Mouse (Mus musculus): ENCODE data around the gene Stard3nl. TPM values are rescaled to one million over a fixed set of nuclear protein-coding genes. Genes with fewer than 3 reads are reported as not detected.

Stard3nl gene
- polyA plus RNA-seq (2017; shearing (Covaris generic)): 33.2 TPM

DNA sequence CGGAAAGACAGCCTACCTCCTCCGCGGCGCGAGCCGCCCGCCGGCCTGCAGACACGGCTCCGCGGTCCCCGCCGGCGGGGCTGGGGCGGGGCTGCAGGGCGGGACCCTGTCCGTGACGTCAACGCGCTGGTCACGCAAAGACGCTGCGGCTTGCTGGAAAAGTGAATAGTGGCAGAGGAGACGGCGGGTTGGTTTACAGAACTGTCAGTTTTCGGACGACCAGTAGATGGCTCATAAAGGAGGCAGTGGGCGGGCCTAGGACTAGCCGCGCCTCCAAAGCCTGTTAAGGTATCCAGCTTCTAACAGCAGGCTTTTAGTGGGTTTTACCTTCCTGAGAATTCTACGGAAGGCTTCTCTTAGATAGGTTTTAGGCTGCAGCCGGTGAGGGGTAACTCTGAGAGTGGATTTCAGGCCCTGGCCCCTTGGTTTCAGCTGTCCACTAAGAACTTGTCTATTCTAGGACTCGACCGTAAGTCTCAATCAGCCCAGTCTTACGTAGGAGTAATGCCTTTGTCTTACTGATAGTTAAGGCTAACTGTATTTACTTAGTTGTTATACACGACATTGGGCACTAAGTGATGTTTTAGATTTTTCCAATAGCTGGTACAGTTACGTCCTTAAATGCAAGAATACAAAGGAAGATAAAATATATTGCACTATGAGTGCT, at the start of gene Stard3nl:
Stard3nl (minus strand) TSS at position 108 of the 667 bp plus-strand sequence.

Other genes starting within 250 kb of the Stard3nl start
- gene Epdr1, start 224.1 kb upstream of the Stard3nl start, polyA plus RNA-seq (2017; shearing (Covaris generic)): not detected
- gene Sfrp4, start 227.3 kb upstream of the Stard3nl start, polyA plus RNA-seq (2017; shearing (Covaris generic)): not detected

Data from effector memory CD4-positive, alpha-beta T cell, adult 7 months (primary cell).